Mouse (Mus musculus): ENCODE measurements at regions not wholly inside any gene's neighbourhood (a gene's known extent, or its start where the extent isn't known, plus 50 kb on each side); places are given as distances from the start of the nearest gene placed in this dataset.

- no peak for TF ChIP-seq CTCF (conservative IDR thresholded peaks at IDR 0.05)
- DNase-seq (ENCODE audit: low spot score in 2 of 2), result no peak
- Histone ChIP-seq H3K27ac (no peak overlapping the region), H3K4me3 (no peak overlapping the region)
Observed at GRCm38 (mm10) chr1:41551271-41551670, 745.9 kb downstream of the Tmem182 start.

GRCm38 (mm10) chr1:41555607-41556006, 750.2 kb downstream of the Tmem182 start:
- no peak overlapping the region for H3K27ac ChIP-seq
- DNase-seq (ENCODE audit: low spot score in 2 of 2), result no peak
- H3K4me3 ChIP-seq, result no peak overlapping the region
- no peak for TF ChIP-seq CTCF (conservative IDR thresholded peaks at IDR 0.05)

GRCm38 (mm10) chr1:41559101-41559665, 753.8 kb downstream of the Tmem182 start:
- Histone ChIP-seq H3K4me3 (no peak overlapping the region), H3K27ac (no peak overlapping the region)
- TF ChIP-seq CTCF (conservative IDR thresholded peaks at IDR 0.05), result no peak
- no peak for DNase-seq (ENCODE audit: low spot score in 2 of 2)

GRCm38 (mm10) chr1:41559991-41560390, 754.6 kb downstream of the Tmem182 start:
- DNase-seq (ENCODE audit: low spot score in 2 of 2), result no peak
- Histone ChIP-seq H3K27ac (no peak overlapping the region), H3K4me3 (no peak overlapping the region)
- no peak for TF ChIP-seq CTCF (conservative IDR thresholded peaks at IDR 0.05)

GRCm38 (mm10) chr1:41603471-41603870, 798.1 kb downstream of the Tmem182 start:
- Histone ChIP-seq H3K4me3 (no peak overlapping the region), H3K27ac (no peak overlapping the region)
- no peak for DNase-seq (ENCODE audit: low spot score in 2 of 2)
- TF ChIP-seq CTCF (conservative IDR thresholded peaks at IDR 0.05), result no peak

GRCm38 (mm10) chr1:41604996-41605747, 799.8 kb downstream of the Tmem182 start:
- Histone ChIP-seq H3K4me3 (peak overlapping the region; percentile 32), H3K27ac (0 out of 2 replicates have a peak overlapping the region, but pooled peaks have one; percentile 8)
- peak in 1 of 2 experiments; percentile 3 for DNase-seq (ENCODE audit: low spot score in 2 of 2)
- no peak for TF ChIP-seq CTCF (conservative IDR thresholded peaks at IDR 0.05)

GRCm38 (mm10) chr1:41605748-41606131, 800.3 kb downstream of the Tmem182 start:
- peak in 1 of 2 experiments; percentile 6 for DNase-seq (ENCODE audit: low spot score in 2 of 2)
- TF ChIP-seq CTCF (conservative IDR thresholded peaks at IDR 0.05), result no peak
- H3K27ac ChIP-seq, result 0 out of 2 replicates have a peak overlapping the region, but pooled peaks have one; percentile 8
- no peak overlapping the region for H3K4me3 ChIP-seq

GRCm38 (mm10) chr1:41610783-41611182, 805.4 kb downstream of the Tmem182 start:
- DNase-seq (ENCODE audit: low spot score in 2 of 2), result no peak
- TF ChIP-seq CTCF (conservative IDR thresholded peaks at IDR 0.05), result no peak
- H3K27ac ChIP-seq, result no peak overlapping the region
- no peak overlapping the region for H3K4me3 ChIP-seq

GRCm38 (mm10) chr1:41651804-41652203, 846.4 kb downstream of the Tmem182 start:
- no peak for TF ChIP-seq CTCF (conservative IDR thresholded peaks at IDR 0.05)
- H3K27ac ChIP-seq, result no peak overlapping the region
- DNase-seq (ENCODE audit: low spot score in 2 of 2), result no peak
- H3K4me3 ChIP-seq, result no peak overlapping the region

- DNase-seq (ENCODE audit: low spot score in 2 of 2), result no peak
- H3K4me3 ChIP-seq, result peak overlapping the region; percentile 1; the same call in 1 of the 2 replicates
- no peak overlapping the region for H3K27ac ChIP-seq
- TF ChIP-seq CTCF (conservative IDR thresholded peaks at IDR 0.05), result no peak
Observed at GRCm38 (mm10) chr1:41652210-41652609, 846.8 kb downstream of the Tmem182 start.

GRCm38 (mm10) chr1:41652646-41653427, 847.4 kb downstream of the Tmem182 start:
- Histone ChIP-seq H3K4me3 (peak overlapping the region; percentile 7; the same call in 1 of the 2 replicates), H3K27ac (no peak overlapping the region)
- TF ChIP-seq CTCF (conservative IDR thresholded peaks at IDR 0.05), result no peak
- DNase-seq (ENCODE audit: low spot score in 2 of 2), result peak; percentile 54 to 62

GRCm38 (mm10) chr1:41674086-41674485, 868.7 kb downstream of the Tmem182 start:
- DNase-seq (ENCODE audit: low spot score in 2 of 2), result no peak
- Histone ChIP-seq H3K4me3 (no peak overlapping the region), H3K27ac (no peak overlapping the region)
- TF ChIP-seq CTCF (conservative IDR thresholded peaks at IDR 0.05), result no peak

GRCm38 (mm10) chr1:41675345-41675744, 869.9 kb downstream of the Tmem182 start:
- no peak overlapping the region for H3K4me3 ChIP-seq
- no peak for DNase-seq (ENCODE audit: low spot score in 2 of 2)
- no peak for TF ChIP-seq CTCF (conservative IDR thresholded peaks at IDR 0.05)
- H3K27ac ChIP-seq, result no peak overlapping the region

Data from layer of hippocampus, adult 2 months (tissue).